ENCODE assay signal across 8 mouse cellular contexts in genomic region chr5:124809708-124810366, GRCm38 (mm10). TPM values are rescaled to one million over a fixed set of nuclear protein-coding genes. Genes with fewer than 3 reads are reported as not detected.
DNase-seq lines count a peak whose midpoint lies in the region; ATAC-seq and TF ChIP-seq lines count a peak whose summit lies in the region.

No protein-coding gene starts in this region.

- no peaks in the 10 kb centered on the region for H3K9me3 ChIP-seq in MEL (replicated peaks; ENCODE audit: insufficient read depth, low read length)

- H3K4me1 ChIP-seq in cerebellum, adult 2 months (ENCODE audit: control insufficient read depth, insufficient read depth, low read length): peaks cover 14% of the 10 kb centered on the region
- no peaks in the 10 kb centered on the region for H3K4me1 ChIP-seq in MEL (ENCODE audit: control insufficient read depth in 1 of 2, insufficient read depth in 2 of 2, low read length in 2 of 2)

- no peak for TF ChIP-seq CTCF in cerebellum, adult 2 months (IDR thresholded peaks at IDR 0.05; ENCODE audit: borderline replicate concordance, insufficient read depth, low read depth, low read length)
- no peak for TF ChIP-seq CTCF in MEL (IDR thresholded peaks at IDR 0.05 in 2 of 3, conservative IDR thresholded peaks at IDR 0.05 in 1 of 3; ENCODE audit: control insufficient read depth in 1 of 3, insufficient read depth in 1 of 3, low read depth in 2 of 3, low read length in 3 of 3, poor library complexity in 1 of 3, severe bottlenecking in 1 of 3)

- intact Hi-C loops in left cerebral cortex, postnatal 25 days (cut with DNase I): loop anchor here (10.0 kb wide), 1 partner anchor 185 kb away; no protein-coding TSS in a partner anchor

- no peak overlapping the region for H3K27ac ChIP-seq in cerebellum, adult 2 months (ENCODE audit: insufficient read depth, low read length)
- no peak overlapping the region for H3K27ac ChIP-seq in MEL (ENCODE audit: control insufficient read depth, low read depth, low read length)

- H3K36me3 ChIP-seq in MEL (ENCODE audit: control insufficient read depth in 1 of 2, insufficient read depth in 2 of 2, low read length in 2 of 2): no peaks in the 10 kb centered on the region

- no peaks in the 10 kb centered on the region for H3K79me2 ChIP-seq in MEL (ENCODE audit: control insufficient read depth, insufficient read depth, low read length, poor library complexity)

- no peak for TF ChIP-seq RAD21 in MEL (IDR thresholded peaks at IDR 0.05; ENCODE audit: low read depth, low read length)

- no peak for TF ChIP-seq EP300 in MEL (IDR thresholded peaks at IDR 0.05; ENCODE audit: low read depth in 1 of 2, low read length in 2 of 2)

- ATAC-seq in cerebellum, adult (ENCODE audit: insufficient number of reproducible peaks, low FRiP score, low TSS enrichment): no peak

- no peak overlapping the region for H3K9ac ChIP-seq in MEL (ENCODE audit: control insufficient read depth, low read depth, low read length, poor library complexity, severe bottlenecking)

- no peaks in the 10 kb centered on the region for H3K27me3 ChIP-seq in cerebellum, adult 2 months (ENCODE audit: control insufficient read depth, insufficient read depth, low read length)
- no peaks in the 10 kb centered on the region for H3K27me3 ChIP-seq in MEL (ENCODE audit: control insufficient read depth in 1 of 2, insufficient read depth in 2 of 2, low read length in 2 of 2)

- DNase-seq in cerebellum, adult 2 months: peak; percentile 62 to 85
- DNase-seq in MEL (ENCODE audit: low read depth, low spot score): peak; percentile 14
- peak; percentile 24 to 29 for DNase-seq in frontal cortex, postnatal 14 days (ENCODE audit: low spot score in 2 of 2)
- peak; percentile 49 to 93 for DNase-seq in left cerebral cortex, postnatal 25 days (ENCODE audit: low spot score in 2 of 2)
- no peak for DNase-seq in thymus, postnatal 0 days (ENCODE audit: low spot score)
- DNase-seq in embryo, embryonic 9.5 days (ENCODE audit: extremely low spot score): no peak
- DNase-seq in urinary bladder, postnatal 14 days (ENCODE audit: low spot score): no peak

- WGBS in cerebellum, adult 2 months: 59% methylated on average over 4 of the region's 4 CpGs

- TF ChIP-seq POLR2A in cerebellum, adult 2 months (IDR thresholded peaks at IDR 0.05; ENCODE audit: borderline replicate concordance, insufficient read depth, low read length): no peak
- TF ChIP-seq POLR2A in MEL (IDR thresholded peaks at IDR 0.05; ENCODE audit: control insufficient read depth in 1 of 2, insufficient read depth in 1 of 2, low read depth in 1 of 2, low read length in 2 of 2, poor library complexity in 1 of 2): no peak

- H3K4me3 ChIP-seq in cerebellum, adult 2 months (replicated peaks; ENCODE audit: insufficient read depth, low read depth, low read length): no peak overlapping the region
- H3K4me3 ChIP-seq in MEL (ENCODE audit: control insufficient read depth in 1 of 2, insufficient read depth in 1 of 2, low read depth in 2 of 2, low read length in 2 of 2): no peak overlapping the region

TF ChIP-seq in MEL, 35 proteins besides CTCF, POLR2A, EP300 and RAD21:
- TF ChIP-seq CHD2 (IDR thresholded peaks at IDR 0.05; ENCODE audit: low read length): no peak
- TF ChIP-seq ETS1 (IDR thresholded peaks at IDR 0.05; ENCODE audit: low read depth, low read length): no peak
- no peak for TF ChIP-seq BHLHE40 (IDR thresholded peaks at IDR 0.05; ENCODE audit: borderline replicate concordance, low read depth, low read length)
- TF ChIP-seq NRF1 (IDR thresholded peaks at IDR 0.05; ENCODE audit: insufficient read depth, low read depth, low read length, poor library complexity, severe bottlenecking): no peak
- TF ChIP-seq MAX (IDR thresholded peaks at IDR 0.05; ENCODE audit: low read length): no peak
- no peak for TF ChIP-seq E2F4 (IDR thresholded peaks at IDR 0.05; ENCODE audit: borderline replicate concordance, low read depth, low read length)
- no peak for TF ChIP-seq MAZ (IDR thresholded peaks at IDR 0.05; ENCODE audit: low read depth, low read length)
- no peak for TF ChIP-seq SMC3 (IDR thresholded peaks at IDR 0.05; ENCODE audit: low read depth, low read length)
- TF ChIP-seq TBP (IDR thresholded peaks at IDR 0.05; ENCODE audit: low read depth, low read length): no peak
- TF ChIP-seq HCFC1 (IDR thresholded peaks at IDR 0.05; ENCODE audit: low read depth, low read length): no peak
- no peak for TF ChIP-seq ZKSCAN1 (IDR thresholded peaks at IDR 0.05; ENCODE audit: low read depth, low read length)
- TF ChIP-seq RCOR1 (IDR thresholded peaks at IDR 0.05; ENCODE audit: low read depth, low read length): no peak
- no peak for TF ChIP-seq UBTF (IDR thresholded peaks at IDR 0.05; ENCODE audit: borderline replicate concordance, insufficient read depth, low read depth, low read length)
- no peak for TF ChIP-seq MYC (IDR thresholded peaks at IDR 0.05; ENCODE audit: low read depth, low read length)
- no peak for TF ChIP-seq POLR2AphosphoS5 (IDR thresholded peaks at IDR 0.05; ENCODE audit: borderline replicate concordance, low read depth, low read length)
- TF ChIP-seq SIN3A (IDR thresholded peaks at IDR 0.05; ENCODE audit: low read length): no peak
- no peak for TF ChIP-seq TCF12 (IDR thresholded peaks at IDR 0.05; ENCODE audit: low read depth, low read length)
- TF ChIP-seq NELFE (IDR thresholded peaks at IDR 0.05; ENCODE audit: low read depth, low read length): no peak

RNA-seq across cellular contexts. Expression of gene Ccdc92, which starts 52.4 kb away (rescaled TPM):
- polyA plus RNA-seq in cerebellum, adult 2 months (2012; rRNA removed): 183 and 200 TPM in 2 replicates
- total RNA-seq in MEL (2012; rRNA removed): 7.6 and 9.2 TPM in 2 replicates
- polyA plus RNA-seq in MEL (2012; ENCODE audit: insufficient read depth in 1 of 2, insufficient read length in 2 of 2, low read depth in 1 of 2, low replicate concordance in 2 of 2, missing spikeins in 1 of 2): 100 to 1,000 TPM in 1 of 2 experiments, 10 to 100 TPM in 1; 40.3 to 467 TPM
- 10 to 100 TPM; 72.2 to 73.5 TPM for total RNA-seq in left cerebral cortex, postnatal 25 days (2021)
- 4.8 and 5.2 TPM in 2 replicates for polyA plus RNA-seq in thymus, postnatal 0 days (2015; fragmentation: Nextera tagmentation; extraction: Ambion mirVana)

RNA-seq across cellular contexts. Expression of gene Zfp664, which starts 52.7 kb away (rescaled TPM):
- polyA plus RNA-seq in cerebellum, adult 2 months (2012; rRNA removed): 67.2 and 72.9 TPM in 2 replicates
- total RNA-seq in MEL (2012; rRNA removed): 15.9 and 18.6 TPM in 2 replicates
- polyA plus RNA-seq in MEL (2012; ENCODE audit: insufficient read depth in 1 of 2, insufficient read length in 2 of 2, low read depth in 1 of 2, low replicate concordance in 2 of 2, missing spikeins in 1 of 2): 100 to 1,000 TPM in 1 of 2 experiments, 10 to 100 TPM in 1; 37.7 to 205 TPM
- total RNA-seq in left cerebral cortex, postnatal 25 days (2021): 10 to 100 TPM; 65.8 to 70.9 TPM
- polyA plus RNA-seq in thymus, postnatal 0 days (2015; fragmentation: Nextera tagmentation; extraction: Ambion mirVana): 62.8 and 68.2 TPM in 2 replicates

Comparison
In these comparisons a context has a peak if more than half of its experiments do, and no peak if none do; other contexts are left out.
1. DNase-seq: peak in cerebellum, adult 2 months (2 of 2), MEL (single experiment), frontal cortex, postnatal 14 days (2 of 2) and left cerebral cortex, postnatal 25 days (2 of 2); none in thymus, postnatal 0 days (single experiment), embryo, embryonic 9.5 days (single experiment) and urinary bladder, postnatal 14 days (single experiment).